Mouse (Mus musculus) myocyte (in vitro differentiated cells): ENCODE results near the gene Isg15. TPM values are rescaled to one million over a fixed set of nuclear protein-coding genes. Genes with fewer than 3 reads are reported as not detected.

Experiments
- H3K27me3 ChIP-seq: one replicate; pipeline ENCODE4 v1.6.1; 2011; ENCODE audit not compliant: control insufficient read depth, insufficient read depth, insufficient read length
- H3K36me3 ChIP-seq: one replicate; pipeline ENCODE4 v1.6.1; 2011; ENCODE audit not compliant: control insufficient read depth, insufficient read depth
- H3K4me2 ChIP-seq: one replicate; pipeline ENCODE4 v1.6.1; 2011; ENCODE audit warnings: low read depth, control low read depth
- H3K4me3 ChIP-seq: one replicate; pipeline ENCODE4 v1.5.1; 2011; ENCODE audit warnings: mild to moderate bottlenecking, control low read depth, moderate library complexity
- H3K79me2 ChIP-seq: one replicate; pipeline ENCODE4 v1.6.1; 2011; ENCODE audit not compliant: control insufficient read depth, insufficient read depth
- H3ac ChIP-seq: one replicate; pipeline ENCODE4 v1.6.1; 2011; ENCODE audit not compliant: control insufficient read depth, insufficient read length
- CEBPB ChIP-seq: IDR thresholded peaks from 2 replicates; pipeline ENCODE4 v1.6.1; 2011; ENCODE audit warnings: mild to moderate bottlenecking, moderate library complexity; ENCODE audit not compliant: poor library complexity, insufficient read depth, severe bottlenecking
- E2F4 ChIP-seq: IDR thresholded peaks from one replicate; pipeline ENCODE4 v1.6.1; 2011; ENCODE audit warnings: mild to moderate bottlenecking, control low read depth, moderate library complexity; ENCODE audit not compliant: insufficient read depth
- MAX ChIP-seq: IDR thresholded peaks from one replicate; pipeline ENCODE4 v1.6.1; 2011; ENCODE audit warnings: low read depth, mild to moderate bottlenecking, control low read depth
- MYOD1 ChIP-seq, 3 experiments: IDR thresholded peaks; one replicate each; pipeline ENCODE4 v1.6.1; 2011; ENCODE audit warnings: control low read depth in 2 of 3, low read depth in 2 of 3, mild to moderate bottlenecking in 2 of 3, moderate library complexity in 1 of 3; ENCODE audit not compliant: insufficient read length in 2 of 3, control insufficient read depth in 1 of 3
- MYOG ChIP-seq, 3 experiments: IDR thresholded peaks; one replicate each; pipeline ENCODE4 v1.6.1; 2011; ENCODE audit warnings: control low read depth in 2 of 3, low read depth in 2 of 3, mild to moderate bottlenecking in 2 of 3; ENCODE audit not compliant: insufficient read length in 2 of 3, control insufficient read depth in 1 of 3, insufficient read depth in 1 of 3
- POLR2A ChIP-seq: IDR thresholded peaks from one replicate; pipeline ENCODE4 v1.6.1; 2011; ENCODE audit warnings: low read depth, mild to moderate bottlenecking, control low read depth, moderate library complexity; ENCODE audit not compliant: insufficient read length
- POLR2AphosphoS2 ChIP-seq: IDR thresholded peaks from one replicate; pipeline ENCODE4 v1.6.1; 2011; ENCODE audit warnings: low read depth, control low read depth; ENCODE audit not compliant: insufficient read length
- REST ChIP-seq: IDR thresholded peaks from one replicate; pipeline ENCODE4 v1.6.1; 2011; ENCODE audit warnings: mild to moderate bottlenecking, control low read depth, moderate library complexity; ENCODE audit not compliant: insufficient read depth, insufficient read length
- SRF ChIP-seq: IDR thresholded peaks from one replicate; pipeline ENCODE4 v1.6.1; 2011; ENCODE audit warnings: low read depth; ENCODE audit not compliant: control insufficient read depth, insufficient read length
- TCF12 ChIP-seq: IDR thresholded peaks from one replicate; pipeline ENCODE4 v1.6.1; 2011; ENCODE audit warnings: mild to moderate bottlenecking, control low read depth; ENCODE audit not compliant: poor library complexity, insufficient read depth, severe bottlenecking
- TCF3 ChIP-seq: IDR thresholded peaks from one replicate; pipeline ENCODE4 v1.6.1; 2011; ENCODE audit warnings: low read depth, control low read depth; ENCODE audit not compliant: insufficient read length
- USF1 ChIP-seq: IDR thresholded peaks from one replicate; pipeline ENCODE4 v1.6.1; 2011; ENCODE audit warnings: low read depth, mild to moderate bottlenecking, control low read depth, moderate library complexity
- polyA plus RNA-seq: library from polyadenylated mRNA; unstranded; fragments of >200 nt; fragmentation: generic; extraction: Trizol; gene quantifications from one replicate; pipeline ENCODE4 v1.2.1, GENCODE M21; 2012; ENCODE audit warnings: missing spikeins

The Isg15 gene
- polyA plus RNA-seq, 1 experiment = 12.4 TPM

- Histone ChIP-seq H3K4me2 (no peak within 1 kb of the TSS), H3K79me2 (no peaks in the 10 kb centered on the region), H3ac (no peak within 1 kb of the TSS), H3K36me3 (no peaks in the 10 kb centered on the region), H3K4me3 (no peak within 1 kb of the TSS), H3K27me3 (peaks cover 20% of the 10 kb centered on the region)
- TF ChIP-seq TCF3 = no peak
- TF ChIP-seq USF1 = no peak
- TF ChIP-seq MYOG (IDR thresholded peaks at IDR 0.05; ENCODE audit: control insufficient read depth in 1 of 3, insufficient read depth in 1 of 3, insufficient read length in 2 of 3, low read depth in 2 of 3) = no peak
- no peak for TF ChIP-seq MYOD1 (IDR thresholded peaks at IDR 0.05; ENCODE audit: control insufficient read depth in 1 of 3, insufficient read length in 2 of 3, low read depth in 2 of 3)
Observed at GRCm38 (mm10) chr4:156215649-156216048, 15.0 kb upstream of the Isg15 start, which contains the start of gene Perm1. TSS of gene Perm1 (plus strand) at chr4:156215868.

- Histone ChIP-seq H3K27me3 (peaks cover 12% of the 10 kb centered on the region), H3K4me3 (no peak overlapping the region), H3ac (no peak overlapping the region), H3K79me2 (no peaks in the 10 kb centered on the region), H3K4me2 (no peak overlapping the region), H3K36me3 (no peaks in the 10 kb centered on the region)
- TF ChIP-seq TCF3 = no peak
- no peak for TF ChIP-seq MAX
- no peak for TF ChIP-seq TCF12
- no peak for TF ChIP-seq REST
- TF ChIP-seq E2F4 = no peak
- no peak for TF ChIP-seq SRF
- TF ChIP-seq POLR2A = no peak
Observed at GRCm38 (mm10) chr4:156213134-156213533, 12.5 kb upstream of the Isg15 start.

- Histone ChIP-seq H3K36me3 (no peaks in the 10 kb centered on the region), H3K4me2 (no peak overlapping the region), H3K4me3 (no peak overlapping the region), H3K79me2 (no peaks in the 10 kb centered on the region), H3K27me3 (peaks cover 4% of the 10 kb centered on the region), H3ac (no peak overlapping the region)
- TF ChIP-seq MYOD1 (IDR thresholded peaks at IDR 0.05; ENCODE audit: control insufficient read depth in 1 of 3, insufficient read length in 2 of 3, low read depth in 2 of 3) = no peak
Observed at GRCm38 (mm10) chr4:156209963-156210635, 9.5 kb upstream of the Isg15 start.

GRCm38 (mm10) chr4:156208872-156209271, 8.3 kb upstream of the Isg15 start:
- Histone ChIP-seq H3K4me3 (no peak overlapping the region), H3ac (no peak overlapping the region), H3K36me3 (no peaks in the 10 kb centered on the region), H3K79me2 (no peaks in the 10 kb centered on the region), H3K4me2 (no peak overlapping the region), H3K27me3 (peaks cover 3% of the 10 kb centered on the region)
- TF ChIP-seq E2F4 (no peak), MYOG (IDR thresholded peaks at IDR 0.05; ENCODE audit: control insufficient read depth in 1 of 3, insufficient read depth in 1 of 3, insufficient read length in 2 of 3, low read depth in 2 of 3) (no peak), POLR2A (no peak), TCF12 (no peak), SRF (no peak), MYOD1 (IDR thresholded peaks at IDR 0.05; ENCODE audit: control insufficient read depth in 1 of 3, insufficient read length in 2 of 3, low read depth in 2 of 3) (no peak), CEBPB (no peak), REST (no peak), TCF3 (no peak), POLR2AphosphoS2 (no peak), MAX (no peak), USF1 (no peak)

- peak in 1 of 3 experiments; percentile 55 for TF ChIP-seq MYOG (IDR thresholded peaks at IDR 0.05; ENCODE audit: control insufficient read depth in 1 of 3, insufficient read depth in 1 of 3, insufficient read length in 2 of 3, low read depth in 2 of 3)
- no peak for TF ChIP-seq CEBPB
- TF ChIP-seq MYOD1 (IDR thresholded peaks at IDR 0.05; ENCODE audit: control insufficient read depth in 1 of 3, insufficient read length in 2 of 3, low read depth in 2 of 3) = peak in 2 of 3 experiments; percentile 36 to 55
- TF ChIP-seq POLR2AphosphoS2 = no peak
- no peak for TF ChIP-seq E2F4
- TF ChIP-seq POLR2A = no peak
- no peak for TF ChIP-seq USF1
- no peak for TF ChIP-seq SRF
- no peak for TF ChIP-seq TCF12
- no peak for TF ChIP-seq REST
- no peak for TF ChIP-seq TCF3
Observed at GRCm38 (mm10) chr4:156203413-156204131, 3.0 kb upstream of the Isg15 start.

More at GRCm38 (mm10) chr4:156203413-156204131, 3.0 kb upstream of the Isg15 start:
- Histone ChIP-seq H3ac (peak overlapping the region; percentile 11), H3K4me2 (peak overlapping the region; percentile 76), H3K36me3 (no peaks in the 10 kb centered on the region), H3K4me3 (peak overlapping the region; percentile 33), H3K27me3 (no peaks in the 10 kb centered on the region), H3K79me2 (no peaks in the 10 kb centered on the region)
